Mouse (Mus musculus) MEL (cell line): ENCODE data around the gene Csmd2. TPM values are rescaled to one million over a fixed set of nuclear protein-coding genes. Genes with fewer than 3 reads are reported as not detected.

Source experiments
- DNase-seq: peaks from one replicate; pipeline ENCODE4 v3.0.0; 2011; ENCODE audit warnings: low read depth, low spot score
- H3K27ac ChIP-seq: 2 replicates; pipeline ENCODE4 v1.5.1; 2012; ENCODE audit warnings: low read depth, mild to moderate bottlenecking, control low read depth, low read length, moderate library complexity; ENCODE audit not compliant: control insufficient read depth
- H3K27me3 ChIP-seq, 2 experiments: fragments of 150-350 bp in 1 of 2; sonication (generic) in 1 of 2; 2 replicates each; pipeline ENCODE4 v1.6.1; 2012; ENCODE audit warnings: low read length in 2 of 2, mild to moderate bottlenecking in 2 of 2, improper control_type of control experiment in 1 of 2, moderate library complexity in 1 of 2; ENCODE audit not compliant: insufficient read depth in 2 of 2, control insufficient read depth in 1 of 2
- H3K36me3 ChIP-seq, 2 experiments: 2 replicates each; pipeline ENCODE4 v1.6.1; 2012 to 2014; ENCODE audit warnings: low read length in 2 of 2, improper control_type of control experiment in 1 of 2, inconsistent platforms in 1 of 2, mild to moderate bottlenecking in 1 of 2; ENCODE audit not compliant: insufficient read depth in 2 of 2, control insufficient read depth in 1 of 2
- H3K4me1 ChIP-seq, 2 experiments: fragments of 150-350 bp in 1 of 2; sonication (generic) in 1 of 2; 2 replicates each; pipeline ENCODE4 v1.6.1; 2012; ENCODE audit warnings: low read length in 2 of 2, improper control_type of control experiment in 1 of 2, mild to moderate bottlenecking in 1 of 2; ENCODE audit not compliant: insufficient read depth in 2 of 2, control insufficient read depth in 1 of 2
- H3K4me3 ChIP-seq, 2 experiments: fragments of 150-350 bp in 1 of 2; sonication (generic) in 1 of 2; 2 replicates each; pipeline ENCODE4 v1.5.1; 2012; ENCODE audit warnings: low read depth in 2 of 2, low read length in 2 of 2, mild to moderate bottlenecking in 2 of 2, moderate library complexity in 2 of 2, control low read depth in 1 of 2, improper control_type of control experiment in 1 of 2; ENCODE audit not compliant: control insufficient read depth in 1 of 2, insufficient read depth in 1 of 2
- H3K79me2 ChIP-seq: 2 replicates; pipeline ENCODE4 v1.6.1; 2012; ENCODE audit warnings: mild to moderate bottlenecking, low read length, moderate library complexity; ENCODE audit not compliant: control insufficient read depth, poor library complexity, insufficient read depth
- H3K9ac ChIP-seq: 2 replicates; pipeline ENCODE4 v1.6.1; 2012; ENCODE audit warnings: low read depth, mild to moderate bottlenecking, control low read depth, low read length, moderate library complexity; ENCODE audit not compliant: control insufficient read depth, poor library complexity, severe bottlenecking
- H3K9me3 ChIP-seq: fragments of 150-350 bp; sonication (generic); replicated peaks from 2 replicates; pipeline ENCODE4 v1.6.1; 2012; ENCODE audit warnings: mild to moderate bottlenecking, low read length, improper control_type of control experiment, moderate library complexity; ENCODE audit not compliant: insufficient read depth
- BHLHE40 ChIP-seq: IDR thresholded peaks from 2 replicates; pipeline ENCODE4 v1.6.1; 2012; ENCODE audit warnings: low read depth, mild to moderate bottlenecking, inconsistent platforms, low read length, improper control_type of control experiment, borderline replicate concordance
- CHD1 ChIP-seq: IDR thresholded peaks from 2 replicates; pipeline ENCODE4 v1.6.1; 2012; ENCODE audit warnings: low read depth, mild to moderate bottlenecking, inconsistent platforms, low read length, improper control_type of control experiment
- CHD2 ChIP-seq: IDR thresholded peaks from 2 replicates; pipeline ENCODE4 v1.6.1; 2011; ENCODE audit warnings: low read length, improper control_type of control experiment
- CTCF ChIP-seq, 3 experiments: IDR thresholded peaks in 2 of 3; conservative IDR thresholded peaks in 1 of 3; 2 replicates each; pipeline ENCODE4 v1.5.1; 2011 to 2012; ENCODE audit warnings: low read length in 3 of 3, low read depth in 2 of 3, mild to moderate bottlenecking in 2 of 3, improper control_type of control experiment in 1 of 3, inconsistent platforms in 1 of 3, mixed read lengths in 1 of 3, moderate library complexity in 1 of 3; ENCODE audit not compliant: control insufficient read depth in 1 of 3, insufficient read depth in 1 of 3, poor library complexity in 1 of 3, severe bottlenecking in 1 of 3
- EP300 ChIP-seq, 2 experiments: IDR thresholded peaks; 2 replicates each; pipeline ENCODE4 v1.6.1; 2011; ENCODE audit warnings: improper control_type of control experiment in 2 of 2, low read length in 2 of 2, low read depth in 1 of 2, mild to moderate bottlenecking in 1 of 2
- GABPA ChIP-seq: IDR thresholded peaks from 2 replicates; pipeline ENCODE4 v1.6.1; 2012; ENCODE audit warnings: low read depth, mild to moderate bottlenecking, inconsistent platforms, low read length, improper control_type of control experiment, moderate library complexity
- HCFC1 ChIP-seq: IDR thresholded peaks from 2 replicates; pipeline ENCODE4 v1.6.1; 2012; ENCODE audit warnings: low read depth, mild to moderate bottlenecking, inconsistent platforms, low read length, improper control_type of control experiment, moderate library complexity
- KAT2A ChIP-seq: conservative IDR thresholded peaks from 2 replicates; pipeline ENCODE4 v1.6.1; 2012; ENCODE audit warnings: low read depth, low read length, improper control_type of control experiment, inconsistent platforms
- MAFK ChIP-seq: IDR thresholded peaks from 2 replicates; pipeline ENCODE4 v1.6.1; 2011; ENCODE audit warnings: low read depth, mild to moderate bottlenecking, low read length, improper control_type of control experiment, borderline replicate concordance
- MAX ChIP-seq: IDR thresholded peaks from 2 replicates; pipeline ENCODE4 v1.6.1; 2011; ENCODE audit warnings: low read length, improper control_type of control experiment
- MAZ ChIP-seq: IDR thresholded peaks from 2 replicates; pipeline ENCODE4 v1.6.1; 2012; ENCODE audit warnings: low read depth, mild to moderate bottlenecking, inconsistent platforms, low read length, improper control_type of control experiment
- MEF2A ChIP-seq: IDR thresholded peaks from 2 replicates; pipeline ENCODE4 v1.6.1; 2014; ENCODE audit warnings: low read depth, mild to moderate bottlenecking, inconsistent platforms, low read length, improper control_type of control experiment; ENCODE audit not compliant: poor library complexity, insufficient replicate concordance, severe bottlenecking; ENCODE audit errors: extremely low read depth
- MYC ChIP-seq: IDR thresholded peaks from 2 replicates; pipeline ENCODE4 v1.6.1; 2011; ENCODE audit warnings: low read depth, mild to moderate bottlenecking, low read length, improper control_type of control experiment, moderate library complexity
- POLR2AphosphoS2 ChIP-seq: IDR thresholded peaks from 2 replicates; pipeline ENCODE4 v1.6.1; 2011; ENCODE audit warnings: low read length, improper control_type of control experiment
- RCOR1 ChIP-seq: IDR thresholded peaks from 2 replicates; pipeline ENCODE4 v1.6.1; 2012; ENCODE audit warnings: low read depth, mild to moderate bottlenecking, inconsistent platforms, low read length, improper control_type of control experiment
- SMC3 ChIP-seq: IDR thresholded peaks from 2 replicates; pipeline ENCODE4 v1.6.1; 2011; ENCODE audit warnings: low read depth, low read length, improper control_type of control experiment
- TAL1 ChIP-seq: IDR thresholded peaks from 2 replicates; pipeline ENCODE4 v1.6.1; 2012; ENCODE audit warnings: mild to moderate bottlenecking, inconsistent platforms, low read length, moderate library complexity, mixed read lengths
- TBP ChIP-seq: IDR thresholded peaks from 2 replicates; pipeline ENCODE4 v1.8.0; 2011; ENCODE audit warnings: low read depth, low read length, improper control_type of control experiment
- UBTF ChIP-seq: IDR thresholded peaks from 2 replicates; pipeline ENCODE4 v1.6.1; 2012; ENCODE audit warnings: low read depth, mild to moderate bottlenecking, inconsistent platforms, low read length, improper control_type of control experiment, moderate library complexity, borderline replicate concordance; ENCODE audit not compliant: insufficient read depth
- USF1 ChIP-seq: IDR thresholded peaks from 2 replicates; pipeline ENCODE4 v1.6.1; 2014; ENCODE audit warnings: low read depth, mild to moderate bottlenecking, inconsistent platforms, low read length, improper control_type of control experiment, moderate library complexity
- ZKSCAN1 ChIP-seq: IDR thresholded peaks from 2 replicates; pipeline ENCODE4 v1.6.1; 2012; ENCODE audit warnings: low read depth, mild to moderate bottlenecking, inconsistent platforms, low read length, improper control_type of control experiment, moderate library complexity
- ZMIZ1 ChIP-seq: IDR thresholded peaks from 2 replicates; pipeline ENCODE4 v1.6.1; 2012; ENCODE audit warnings: low read depth, mild to moderate bottlenecking, inconsistent platforms, low read length, improper control_type of control experiment, moderate library complexity
- polyA plus RNA-seq, 2 experiments: library from polyadenylated mRNA; stranded (reverse) in 1 of 2; unstranded in 1 of 2; fragments of >175 nt in 1 of 2; fragments of >200 nt in 1 of 2; gene quantifications; 2 replicates each; pipeline versions ENCODE4 v1.2.1 to v1.2.4; 2012; ENCODE audit warnings: low replicate concordance in 2 of 2, low read depth in 1 of 2; ENCODE audit not compliant: insufficient read length in 2 of 2, insufficient read depth in 1 of 2, missing spikeins in 1 of 2
- total RNA-seq: library from RNA; depleted of rRNA; stranded (reverse); fragments of 300-350 nt; gene quantifications from 2 replicates; pipeline ENCODE4 v1.2.3, GENCODE M21; 2012

Csmd2 gene
- total and polyA plus RNA-seq, 3 experiments = not detected

DNA sequence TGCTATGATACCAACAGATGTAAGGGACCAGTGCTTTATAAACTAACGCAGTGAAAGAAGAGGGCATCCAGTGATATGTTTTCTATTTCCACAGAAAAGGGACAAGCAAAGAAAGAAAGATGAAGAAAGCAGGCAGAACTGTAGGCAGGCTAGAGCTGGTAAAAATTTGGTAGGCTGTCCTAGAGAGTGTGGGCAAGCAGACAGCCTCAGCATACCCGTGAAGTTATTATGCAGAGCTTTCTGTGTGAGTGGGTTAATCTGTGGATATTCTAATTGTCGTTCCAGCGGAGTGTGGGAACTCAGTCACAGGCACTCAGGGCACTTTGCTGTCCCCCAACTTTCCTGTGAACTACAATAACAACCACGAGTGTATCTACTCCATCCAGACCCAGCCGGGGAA, 412.4 kb downstream of the Csmd2 start:
- no peak overlapping the region for H3K9ac ChIP-seq
- no peaks in the 10 kb centered on the region for H3K9me3 ChIP-seq
- no peaks in the 10 kb centered on the region for H3K4me1 ChIP-seq
- TF ChIP-seq TBP = no peak
- TF ChIP-seq RCOR1 = no peak
- no peak for TF ChIP-seq ZMIZ1
- TF ChIP-seq MAX = no peak
- TF ChIP-seq EP300 (IDR thresholded peaks at IDR 0.05; ENCODE audit: low read depth in 1 of 2, low read length in 2 of 2) = no peak
- no peak for TF ChIP-seq MAZ
- TF ChIP-seq TAL1 = no peak
- no peak for TF ChIP-seq POLR2AphosphoS2
- no peak overlapping the region for H3K4me3 ChIP-seq
- DNase-seq = no peak
- H3K36me3 ChIP-seq = no peaks in the 10 kb centered on the region
- no peaks in the 10 kb centered on the region for H3K79me2 ChIP-seq
- H3K27me3 ChIP-seq = no peaks in the 10 kb centered on the region
- H3K27ac ChIP-seq = no peak overlapping the region

GRCm38 (mm10) chr4:128401591-128401990, 413.9 kb downstream of the Csmd2 start:
- no peaks in the 10 kb centered on the region for H3K27me3 ChIP-seq

DNA sequence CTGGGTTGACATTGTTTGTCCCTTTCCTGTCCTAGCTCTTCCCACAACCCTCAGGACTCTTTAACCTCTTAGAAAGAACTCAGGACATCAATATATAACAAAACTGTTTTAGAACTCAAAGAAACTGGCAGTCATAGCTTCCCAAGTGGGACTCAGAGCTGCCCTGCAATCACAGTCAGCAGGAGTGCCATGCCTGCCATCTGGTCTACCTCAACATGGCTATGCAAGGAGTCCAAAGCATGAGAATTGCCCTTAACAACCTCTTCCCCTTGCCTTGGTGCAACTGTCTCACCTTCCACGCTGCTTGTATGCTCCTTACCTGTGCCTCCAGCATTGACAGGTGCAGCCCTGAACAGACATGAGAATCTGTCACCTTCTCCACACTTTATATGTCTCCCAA, 415.0 kb downstream of the Csmd2 start:
- H3K27me3 ChIP-seq = no peaks in the 10 kb centered on the region
- no peak overlapping the region for H3K27ac ChIP-seq
- H3K36me3 ChIP-seq = no peaks in the 10 kb centered on the region
- H3K9ac ChIP-seq = no peak overlapping the region
- H3K9me3 ChIP-seq = no peaks in the 10 kb centered on the region
- H3K79me2 ChIP-seq = no peaks in the 10 kb centered on the region
- no peak overlapping the region for H3K4me3 ChIP-seq
- H3K4me1 ChIP-seq = no peaks in the 10 kb centered on the region
- no peak for DNase-seq
- TF ChIP-seq CHD2 (no peak), GABPA (no peak), MEF2A (no peak), ZKSCAN1 (no peak), MYC (no peak), SMC3 (no peak), KAT2A (no peak), CTCF (IDR thresholded peaks at IDR 0.05 in 2 of 3, conservative IDR thresholded peaks at IDR 0.05 in 1 of 3; ENCODE audit: control insufficient read depth in 1 of 3, insufficient read depth in 1 of 3, low read depth in 2 of 3, low read length in 3 of 3, poor library complexity in 1 of 3, severe bottlenecking in 1 of 3) (no peak), USF1 (no peak), CHD1 (no peak), TBP (no peak), HCFC1 (no peak), MAFK (no peak), UBTF (no peak), BHLHE40 (no peak), RCOR1 (no peak)

More at GRCm38 (mm10) chr4:128401591-128401990, 413.9 kb downstream of the Csmd2 start:
- no peak for DNase-seq
- no peaks in the 10 kb centered on the region for H3K36me3 ChIP-seq
- no peak overlapping the region for H3K9ac ChIP-seq
- H3K9me3 ChIP-seq = no peaks in the 10 kb centered on the region
- no peaks in the 10 kb centered on the region for H3K4me1 ChIP-seq
- H3K79me2 ChIP-seq = no peaks in the 10 kb centered on the region
- no peak overlapping the region for H3K4me3 ChIP-seq
- TF ChIP-seq TAL1 = no peak
- TF ChIP-seq, all 39 proteins: peak for 0
- H3K27ac ChIP-seq = no peak overlapping the region
